Mouse (Mus musculus): ENCODE measurements at regions not wholly inside any gene's neighbourhood (a gene's known extent, or its start where the extent isn't known, plus 50 kb on each side); places are given as distances from the start of the nearest gene placed in this dataset.

DNA sequence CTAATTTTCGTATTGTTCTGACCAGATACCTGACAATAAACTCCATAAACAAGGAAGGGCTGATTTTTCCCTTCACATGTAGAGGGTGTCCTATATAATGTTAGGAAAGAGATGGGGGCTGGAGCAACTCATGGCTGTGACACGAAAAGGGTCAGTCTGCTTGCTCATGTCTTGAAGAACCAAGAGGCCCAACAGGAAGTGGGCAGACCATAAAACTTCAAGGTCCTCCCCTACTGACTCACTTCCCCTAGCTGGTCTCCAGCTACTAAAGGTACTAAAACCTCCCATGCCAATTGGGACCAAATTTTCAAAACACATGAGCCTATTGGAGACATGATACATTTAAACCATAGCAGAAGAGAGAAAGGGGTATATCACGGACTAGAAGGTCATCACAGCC, 302.1 kb upstream of the Tgfbr2 start:
- Histone ChIP-seq H3K9me3 (replicated peaks; ENCODE audit: low read length) (peaks cover 4% of the 10 kb centered on the region), H3K4me1 (ENCODE audit: control insufficient read depth in 1 of 2, insufficient read depth in 2 of 2) (peaks cover 9 to 11% of the 10 kb centered on the region in 2 experiments), H3K79me2 (replicated peaks; ENCODE audit: control insufficient read depth, extremely low read depth, insufficient read depth, poor library complexity, severe bottlenecking) (no peaks in the 10 kb centered on the region), H3K27me3 (replicated peaks) (no peaks in the 10 kb centered on the region), H3K4me3 (replicated peaks in 1 of 3; ENCODE audit: low read depth in 2 of 3, low read length in 2 of 3, poor library complexity in 1 of 3) (no peak overlapping the region), H3K27ac (ENCODE audit: insufficient read depth, low read depth) (no peak overlapping the region), H3K36me3 (replicated peaks in 1 of 2; ENCODE audit: control insufficient read depth in 1 of 2, insufficient read depth in 1 of 2, low read length in 1 of 2) (no peaks in the 10 kb centered on the region), H3K9ac (ENCODE audit: insufficient read depth, low read depth) (no peak overlapping the region), H3K4me2 (ENCODE audit: insufficient read depth, low read depth, poor library complexity, severe bottlenecking) (no peak overlapping the region)
- dilution Hi-C loops (cut with MboI; ENCODE audit: extremely low pct_ligation_motif_present, extremely low pct_unique_long_range_greater_than_20kb, low sequenced_read_pairs) (no loop called here), in situ Hi-C loops (cut with MboI; ENCODE audit: low pct_ligation_motif_present, low pct_unique_long_range_greater_than_20kb, low sequenced_read_pairs) (no loop called here)
- DNase-seq (ENCODE audit: extremely low read depth): peak; percentile 36
- TF ChIP-seq ELF1 (IDR thresholded peaks at IDR 0.05; ENCODE audit: low read depth, low read length) (no peak), SMC3 (IDR thresholded peaks at IDR 0.05; ENCODE audit: low read depth, low read length) (no peak), IRF4 (IDR thresholded peaks at IDR 0.05; ENCODE audit: low read depth, low read length) (no peak), KAT2A (IDR thresholded peaks at IDR 0.05; ENCODE audit: insufficient replicate concordance, low read length) (no peak), TBP (conservative IDR thresholded peaks at IDR 0.05; ENCODE audit: low read depth, low read length) (no peak), GABPA (IDR thresholded peaks at IDR 0.05; ENCODE audit: insufficient replicate concordance, low read depth, low read length) (no peak), MAX (IDR thresholded peaks at IDR 0.05; ENCODE audit: low read length) (no peak), MAZ (IDR thresholded peaks at IDR 0.05; ENCODE audit: low read depth, low read length) (no peak), USF1 (IDR thresholded peaks at IDR 0.05; ENCODE audit: low read depth, low read length) (no peak)

DNA sequence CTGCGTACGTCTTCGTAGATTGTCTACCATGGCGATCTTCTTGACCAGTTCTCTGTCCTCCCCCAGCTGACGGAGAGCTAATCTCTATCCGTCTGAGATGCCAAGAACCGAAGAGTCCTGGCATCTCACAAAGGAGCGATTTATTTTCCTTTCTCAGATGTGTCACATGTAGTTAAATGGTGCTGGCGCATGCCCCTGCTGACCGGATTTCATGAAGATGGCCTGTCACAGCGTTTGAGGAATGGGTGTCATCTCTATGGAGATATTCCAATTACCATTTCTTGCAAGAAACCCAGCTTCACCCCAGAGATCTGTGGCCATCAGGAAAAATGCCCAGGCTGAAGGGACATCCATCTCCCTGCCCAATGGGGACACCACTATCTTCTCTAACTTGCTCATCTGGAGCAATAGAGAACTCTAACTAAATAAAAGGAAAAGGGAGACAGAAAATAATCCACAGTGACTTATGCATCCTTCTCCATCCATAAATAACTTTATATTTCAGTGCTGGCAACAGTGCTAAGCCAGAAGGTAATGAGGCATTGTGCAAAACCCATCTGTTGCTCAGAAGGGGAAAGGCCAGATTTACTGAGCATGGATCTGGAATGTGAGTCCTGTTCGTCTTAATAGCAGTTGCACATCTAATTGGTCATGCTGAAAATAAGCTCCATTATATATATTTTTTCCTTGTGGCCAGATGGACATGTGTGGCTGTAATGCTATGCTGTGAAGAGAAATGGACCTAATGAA, 300.2 kb upstream of the Tgfbr2 start:
- TF ChIP-seq RAD21 (IDR thresholded peaks at IDR 0.05; ENCODE audit: low read depth, low read length) (no peak), RCOR1 (conservative IDR thresholded peaks at IDR 0.05; ENCODE audit: low read depth, low read length) (no peak), USF1 (IDR thresholded peaks at IDR 0.05; ENCODE audit: low read depth, low read length) (no peak), KAT2A (IDR thresholded peaks at IDR 0.05; ENCODE audit: insufficient replicate concordance, low read length) (no peak), CTCF (conservative IDR thresholded peaks at IDR 0.05 in 1 of 2, IDR thresholded peaks at IDR 0.05 in 1 of 2; ENCODE audit: low read depth in 2 of 2, low read length in 2 of 2) (no peak), CHD1 (IDR thresholded peaks at IDR 0.05; ENCODE audit: low read depth, low read length) (no peak)
- no peak for DNase-seq (ENCODE audit: extremely low read depth)
- Histone ChIP-seq H3K4me3 (replicated peaks in 1 of 3; ENCODE audit: low read depth in 2 of 3, low read length in 2 of 3, poor library complexity in 1 of 3) (no peak overlapping the region), H3K27me3 (replicated peaks) (no peaks in the 10 kb centered on the region), H3K4me1 (ENCODE audit: control insufficient read depth in 1 of 2, insufficient read depth in 2 of 2) (peaks cover 9 to 14% of the 10 kb centered on the region in 2 experiments), H3K27ac (ENCODE audit: insufficient read depth, low read depth) (no peak overlapping the region), H3K36me3 (replicated peaks in 1 of 2; ENCODE audit: control insufficient read depth in 1 of 2, insufficient read depth in 1 of 2, low read length in 1 of 2) (no peaks in the 10 kb centered on the region), H3K9ac (ENCODE audit: insufficient read depth, low read depth) (no peak overlapping the region), H3K9me3 (replicated peaks; ENCODE audit: low read length) (peaks cover 4% of the 10 kb centered on the region), H3K79me2 (replicated peaks; ENCODE audit: control insufficient read depth, extremely low read depth, insufficient read depth, poor library complexity, severe bottlenecking) (no peaks in the 10 kb centered on the region), H3K4me2 (ENCODE audit: insufficient read depth, low read depth, poor library complexity, severe bottlenecking) (no peak overlapping the region)
- in situ Hi-C loops (cut with MboI; ENCODE audit: low pct_ligation_motif_present, low pct_unique_long_range_greater_than_20kb, low sequenced_read_pairs) (no loop called here), dilution Hi-C loops (cut with MboI; ENCODE audit: extremely low pct_ligation_motif_present, extremely low pct_unique_long_range_greater_than_20kb, low sequenced_read_pairs) (no loop called here)
